Mouse (Mus musculus) liver, adult (tissue): Measurements from ENCODE around the gene Tysnd1.

ENCODE experiments used
- GATA4 ChIP-seq: IDR thresholded peaks from 2 replicates; pipeline ENCODE4 v1.6.1; 2014; ENCODE audit warnings: mild to moderate bottlenecking, low read length; ENCODE audit not compliant: insufficient replicate concordance

Gene Tysnd1

DNA sequence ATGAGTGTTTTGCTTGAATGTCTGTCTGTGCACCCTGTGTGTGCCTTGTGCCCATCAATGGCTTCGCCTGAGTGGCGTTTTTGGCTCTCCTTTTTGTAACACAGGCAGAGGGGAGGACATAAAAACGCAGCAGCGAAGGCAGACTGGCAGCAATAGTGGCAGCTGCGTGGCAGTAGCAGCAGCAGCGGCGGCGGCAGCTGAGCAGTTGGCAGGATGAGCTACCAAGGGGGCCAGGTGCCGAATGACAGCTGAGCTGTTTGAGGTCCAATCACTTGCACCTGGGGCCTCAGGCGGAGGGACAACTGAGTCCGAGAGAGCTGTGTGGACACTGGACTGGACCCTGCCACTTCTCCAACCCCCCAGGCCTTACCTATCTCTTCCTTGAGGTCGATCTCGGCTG is 52.0 kb downstream of the Tysnd1 start:
- TF ChIP-seq GATA4 = no peak

DNA sequence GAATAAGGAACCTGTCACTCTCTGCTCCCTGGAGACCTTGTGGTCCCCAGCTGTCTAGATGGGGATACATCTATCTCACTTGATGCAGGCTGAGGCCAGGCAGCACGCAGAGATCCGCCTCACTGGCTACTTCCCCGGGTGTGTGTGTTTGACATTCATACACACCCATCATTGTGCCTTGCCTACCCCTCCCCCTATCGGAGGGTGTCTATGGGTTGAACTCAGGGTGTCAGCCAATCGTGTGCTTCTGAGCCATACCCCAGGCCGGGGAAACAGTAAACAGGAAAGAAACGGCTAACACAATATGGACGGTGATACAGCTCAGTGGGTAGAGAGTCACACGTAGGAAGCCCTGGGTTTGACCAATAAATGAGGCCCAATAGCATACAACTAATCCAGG is 54.7 kb downstream of the Tysnd1 start:
- no peak for TF ChIP-seq GATA4

DNA sequence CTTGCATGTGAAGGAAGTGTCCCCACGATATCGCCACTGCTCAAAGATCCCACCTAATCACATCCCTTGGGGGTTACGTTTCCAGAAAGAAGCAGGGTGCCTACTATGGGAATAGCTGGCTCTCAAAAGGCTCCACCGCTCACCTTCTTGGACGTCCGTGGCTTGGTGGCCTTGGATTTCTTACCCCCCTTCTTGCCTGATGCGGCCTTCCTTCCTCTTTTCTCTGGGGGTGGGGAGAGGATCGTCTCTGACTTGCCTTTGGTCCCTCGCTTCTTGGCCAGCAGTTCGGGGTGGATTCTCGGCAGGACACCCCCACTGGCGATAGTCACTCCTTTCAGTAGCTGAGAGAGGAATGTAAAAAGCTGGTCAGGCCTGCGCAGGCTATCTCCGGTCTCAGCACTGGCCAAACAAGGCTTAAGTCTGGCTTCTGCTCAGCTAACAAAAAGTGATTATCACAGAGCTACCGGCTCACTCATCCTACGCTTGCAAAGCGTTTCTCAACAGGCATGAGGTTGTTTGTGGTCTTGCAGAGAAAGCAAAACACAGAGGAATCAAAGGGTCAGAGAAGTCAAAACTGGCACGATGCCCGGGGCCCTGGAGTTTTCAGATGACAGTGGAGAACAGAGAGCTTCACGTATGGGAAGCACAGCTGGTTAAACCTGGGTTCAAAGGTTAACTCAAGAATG is 56.4 kb downstream of the Tysnd1 start:
- TF ChIP-seq GATA4 = no peak
